Mouse (Mus musculus): ENCODE data around the gene Gm20388.

DNA sequence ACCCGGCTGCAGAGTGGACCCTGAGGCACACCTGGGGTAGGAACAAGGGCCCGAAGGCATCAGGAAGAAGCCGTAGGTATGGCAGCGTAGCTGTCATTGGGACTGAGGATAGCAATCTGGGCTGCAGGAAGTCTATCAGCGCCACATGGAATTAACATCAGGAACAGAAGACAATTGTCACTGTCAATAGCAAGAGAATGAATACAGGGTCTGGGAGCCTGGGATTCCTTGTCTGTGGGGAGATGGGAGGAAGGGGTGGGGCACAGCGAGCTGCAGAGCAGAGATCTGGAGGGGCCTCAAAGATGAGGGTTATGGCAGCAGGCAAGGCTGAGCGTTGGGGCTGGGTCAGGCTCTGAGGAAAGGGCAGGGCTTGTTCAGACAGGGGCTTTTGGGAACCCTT, 903.2 kb downstream of the Gm20388 start:
- TF ChIP-seq POLR2A (IDR thresholded peaks at IDR 0.05; ENCODE audit: borderline replicate concordance, insufficient read depth, low read length), result no peak
- no peak for TF ChIP-seq CTCF (IDR thresholded peaks at IDR 0.05; ENCODE audit: borderline replicate concordance, insufficient read depth, low read depth, low read length)
